Mouse (Mus musculus): ENCODE measurements at regions not wholly inside any gene's neighbourhood (a gene's known extent, or its start where the extent isn't known, plus 50 kb on each side); places are given as distances from the start of the nearest gene placed in this dataset.

GRCm38 (mm10) chr9:23150874-23151273 is 72.0 kb upstream of the Bmper start:
- Histone ChIP-seq H3K4me3 (ENCODE audit: low read length) (no peak overlapping the region), H3K9ac (ENCODE audit: low read length) (no peak overlapping the region), H3K27me3 (ENCODE audit: control insufficient read depth, insufficient read depth, low read length) (no peaks in the 10 kb centered on the region), H3K4me1 (ENCODE audit: control insufficient read depth, insufficient read depth, low read length) (no peaks in the 10 kb centered on the region), H3K36me3 (ENCODE audit: control insufficient read depth, insufficient read depth) (no peaks in the 10 kb centered on the region), H3K4me2 (ENCODE audit: low read depth, low read length) (no peak overlapping the region), H3K9me3 (replicated peaks; ENCODE audit: control insufficient read depth, low read length) (no peaks in the 10 kb centered on the region), H3K27ac (ENCODE audit: low read length) (no peak overlapping the region)
- ATAC-seq (replicated peaks; ENCODE audit: extremely low read depth, insufficient read depth, low FRiP score): no peak
- WGBS: 39% methylated on average over 3 of the region's 3 CpGs

GRCm38 (mm10) chr9:23151953-23152490 is 70.9 kb upstream of the Bmper start:
- Histone ChIP-seq H3K27me3 (ENCODE audit: control insufficient read depth, insufficient read depth, low read length) (no peaks in the 10 kb centered on the region), H3K36me3 (ENCODE audit: control insufficient read depth, insufficient read depth) (no peaks in the 10 kb centered on the region), H3K4me1 (ENCODE audit: control insufficient read depth, insufficient read depth, low read length) (peaks cover under 1% of the 10 kb centered on the region; the same call in 1 of the 2 replicates), H3K4me3 (ENCODE audit: low read length) (no peak overlapping the region), H3K9me3 (replicated peaks; ENCODE audit: control insufficient read depth, low read length) (no peaks in the 10 kb centered on the region), H3K27ac (ENCODE audit: low read length) (no peak overlapping the region), H3K4me2 (ENCODE audit: low read depth, low read length) (no peak overlapping the region), H3K9ac (ENCODE audit: low read length) (no peak overlapping the region)
- WGBS: 50% methylated on average over 1 of the region's 1 CpGs
- no peak for ATAC-seq (replicated peaks; ENCODE audit: extremely low read depth, insufficient read depth, low FRiP score)

- H3K27ac ChIP-seq (ENCODE audit: low read length): no peak overlapping the region
Measured at GRCm38 (mm10) chr9:23156820-23157570, 65.9 kb upstream of the Bmper start.

GRCm38 (mm10) chr9:23158499-23158898 is 64.4 kb upstream of the Bmper start:
- Histone ChIP-seq H3K4me3 (ENCODE audit: low read length) (no peak overlapping the region), H3K4me1 (ENCODE audit: control insufficient read depth, insufficient read depth, low read length) (peaks cover 5% of the 10 kb centered on the region; the same call in 1 of the 2 replicates), H3K27me3 (ENCODE audit: control insufficient read depth, insufficient read depth, low read length) (no peaks in the 10 kb centered on the region), H3K9me3 (replicated peaks; ENCODE audit: control insufficient read depth, low read length) (no peaks in the 10 kb centered on the region), H3K4me2 (ENCODE audit: low read depth, low read length) (no peak overlapping the region), H3K9ac (ENCODE audit: low read length) (no peak overlapping the region), H3K27ac (ENCODE audit: low read length) (no peak overlapping the region), H3K36me3 (ENCODE audit: control insufficient read depth, insufficient read depth) (no peaks in the 10 kb centered on the region)
- WGBS: 69% methylated on average over 1 of the region's 1 CpGs
- no peak for ATAC-seq (replicated peaks; ENCODE audit: extremely low read depth, insufficient read depth, low FRiP score)

More at GRCm38 (mm10) chr9:23156820-23157570, 65.9 kb upstream of the Bmper start:
- H3K4me2 ChIP-seq (ENCODE audit: low read depth, low read length): no peak overlapping the region
- H3K4me3 ChIP-seq (ENCODE audit: low read length): no peak overlapping the region
- H3K36me3 ChIP-seq (ENCODE audit: control insufficient read depth, insufficient read depth): no peaks in the 10 kb centered on the region
- no peaks in the 10 kb centered on the region for H3K9me3 ChIP-seq (replicated peaks; ENCODE audit: control insufficient read depth, low read length)
- peak; percentile 60 for ATAC-seq (replicated peaks; ENCODE audit: extremely low read depth, insufficient read depth, low FRiP score)
- WGBS: 27% methylated on average over 5 of the region's 5 CpGs
- peaks cover 5% of the 10 kb centered on the region; the same call in 1 of the 2 replicates for H3K4me1 ChIP-seq (ENCODE audit: control insufficient read depth, insufficient read depth, low read length)
- no peak overlapping the region for H3K9ac ChIP-seq (ENCODE audit: low read length)
- H3K27me3 ChIP-seq (ENCODE audit: control insufficient read depth, insufficient read depth, low read length): no peaks in the 10 kb centered on the region

GRCm38 (mm10) chr9:23161346-23161745 is 61.5 kb upstream of the Bmper start:
- Histone ChIP-seq H3K4me2 (ENCODE audit: low read depth, low read length) (no peak overlapping the region), H3K9me3 (replicated peaks; ENCODE audit: control insufficient read depth, low read length) (no peaks in the 10 kb centered on the region), H3K4me1 (ENCODE audit: control insufficient read depth, insufficient read depth, low read length) (peaks cover 5% of the 10 kb centered on the region; the same call in 1 of the 2 replicates), H3K27ac (ENCODE audit: low read length) (no peak overlapping the region), H3K4me3 (ENCODE audit: low read length) (no peak overlapping the region), H3K9ac (ENCODE audit: low read length) (no peak overlapping the region), H3K27me3 (ENCODE audit: control insufficient read depth, insufficient read depth, low read length) (no peaks in the 10 kb centered on the region), H3K36me3 (ENCODE audit: control insufficient read depth, insufficient read depth) (no peaks in the 10 kb centered on the region)
- ATAC-seq (replicated peaks; ENCODE audit: extremely low read depth, insufficient read depth, low FRiP score): no peak
- 46% methylated on average over 7 of the region's 7 CpGs for WGBS

- no peak for ATAC-seq (replicated peaks; ENCODE audit: extremely low read depth, insufficient read depth, low FRiP score)
- Histone ChIP-seq H3K9me3 (replicated peaks; ENCODE audit: control insufficient read depth, low read length) (no peaks in the 10 kb centered on the region), H3K4me3 (ENCODE audit: low read length) (no peak overlapping the region), H3K27ac (ENCODE audit: low read length) (no peak overlapping the region), H3K4me2 (ENCODE audit: low read depth, low read length) (no peak overlapping the region), H3K27me3 (ENCODE audit: control insufficient read depth, insufficient read depth, low read length) (no peaks in the 10 kb centered on the region), H3K36me3 (ENCODE audit: control insufficient read depth, insufficient read depth) (no peaks in the 10 kb centered on the region), H3K4me1 (ENCODE audit: control insufficient read depth, insufficient read depth, low read length) (peaks cover 6% of the 10 kb centered on the region; the same call in 1 of the 2 replicates), H3K9ac (ENCODE audit: low read length) (no peak overlapping the region)
- WGBS: 58% methylated on average over 2 of the region's 2 CpGs
Measured at GRCm38 (mm10) chr9:23167056-23167591, 55.8 kb upstream of the Bmper start.

- H3K9ac ChIP-seq (ENCODE audit: low read length): no peak overlapping the region
- WGBS: 57% methylated on average over 4 of the region's 4 CpGs
- H3K4me1 ChIP-seq (ENCODE audit: control insufficient read depth, insufficient read depth, low read length): peaks cover 6% of the 10 kb centered on the region; the same call in 1 of the 2 replicates
- no peaks in the 10 kb centered on the region for H3K9me3 ChIP-seq (replicated peaks; ENCODE audit: control insufficient read depth, low read length)
- no peaks in the 10 kb centered on the region for H3K36me3 ChIP-seq (ENCODE audit: control insufficient read depth, insufficient read depth)
- H3K4me2 ChIP-seq (ENCODE audit: low read depth, low read length): no peak overlapping the region
- no peaks in the 10 kb centered on the region for H3K27me3 ChIP-seq (ENCODE audit: control insufficient read depth, insufficient read depth, low read length)
- H3K4me3 ChIP-seq (ENCODE audit: low read length): no peak overlapping the region
- H3K27ac ChIP-seq (ENCODE audit: low read length): no peak overlapping the region
- no peak for ATAC-seq (replicated peaks; ENCODE audit: extremely low read depth, insufficient read depth, low FRiP score)
Measured at GRCm38 (mm10) chr9:23167716-23168115, 55.2 kb upstream of the Bmper start.

- H3K4me3 ChIP-seq (ENCODE audit: low read length): no peak overlapping the region
- 31% methylated on average over 4 of the region's 4 CpGs for WGBS
- no peaks in the 10 kb centered on the region for H3K36me3 ChIP-seq (ENCODE audit: control insufficient read depth, insufficient read depth)
- peak; percentile 41; the same call in 1 of the 2 replicates for ATAC-seq (replicated peaks; ENCODE audit: extremely low read depth, insufficient read depth, low FRiP score)
- H3K9ac ChIP-seq (ENCODE audit: low read length): no peak overlapping the region
- H3K27ac ChIP-seq (ENCODE audit: low read length): no peak overlapping the region
- H3K4me1 ChIP-seq (ENCODE audit: control insufficient read depth, insufficient read depth, low read length): peaks cover 6% of the 10 kb centered on the region; the same call in 1 of the 2 replicates
- H3K9me3 ChIP-seq (replicated peaks; ENCODE audit: control insufficient read depth, low read length): no peaks in the 10 kb centered on the region
- no peak overlapping the region for H3K4me2 ChIP-seq (ENCODE audit: low read depth, low read length)
- H3K27me3 ChIP-seq (ENCODE audit: control insufficient read depth, insufficient read depth, low read length): no peaks in the 10 kb centered on the region
Measured at GRCm38 (mm10) chr9:23168149-23168548, 54.7 kb upstream of the Bmper start.

GRCm38 (mm10) chr9:23171361-23171760 is 51.5 kb upstream of the Bmper start:
- Histone ChIP-seq H3K4me3 (ENCODE audit: low read length) (no peak overlapping the region), H3K4me1 (ENCODE audit: control insufficient read depth, insufficient read depth, low read length) (peaks cover 6% of the 10 kb centered on the region; the same call in 1 of the 2 replicates), H3K27me3 (ENCODE audit: control insufficient read depth, insufficient read depth, low read length) (no peaks in the 10 kb centered on the region), H3K27ac (ENCODE audit: low read length) (no peak overlapping the region), H3K9me3 (replicated peaks; ENCODE audit: control insufficient read depth, low read length) (no peaks in the 10 kb centered on the region), H3K36me3 (ENCODE audit: control insufficient read depth, insufficient read depth) (no peaks in the 10 kb centered on the region), H3K9ac (ENCODE audit: low read length) (no peak overlapping the region), H3K4me2 (ENCODE audit: low read depth, low read length) (no peak overlapping the region)
- 84% methylated on average over 1 of the region's 1 CpGs for WGBS
- ATAC-seq (replicated peaks; ENCODE audit: extremely low read depth, insufficient read depth, low FRiP score): no peak
